Mouse (Mus musculus) heart, adult 11 months (tissue): ENCODE data around the gene Nr1d1.
A peak's percentile ranks its signal among the peaks of the same experiment; 100 is the strongest.

ENCODE experiments used
- DNase-seq: peaks from one replicate; pipeline ENCODE4 v3.0.0; 2022

Gene Nr1d1

DNA sequence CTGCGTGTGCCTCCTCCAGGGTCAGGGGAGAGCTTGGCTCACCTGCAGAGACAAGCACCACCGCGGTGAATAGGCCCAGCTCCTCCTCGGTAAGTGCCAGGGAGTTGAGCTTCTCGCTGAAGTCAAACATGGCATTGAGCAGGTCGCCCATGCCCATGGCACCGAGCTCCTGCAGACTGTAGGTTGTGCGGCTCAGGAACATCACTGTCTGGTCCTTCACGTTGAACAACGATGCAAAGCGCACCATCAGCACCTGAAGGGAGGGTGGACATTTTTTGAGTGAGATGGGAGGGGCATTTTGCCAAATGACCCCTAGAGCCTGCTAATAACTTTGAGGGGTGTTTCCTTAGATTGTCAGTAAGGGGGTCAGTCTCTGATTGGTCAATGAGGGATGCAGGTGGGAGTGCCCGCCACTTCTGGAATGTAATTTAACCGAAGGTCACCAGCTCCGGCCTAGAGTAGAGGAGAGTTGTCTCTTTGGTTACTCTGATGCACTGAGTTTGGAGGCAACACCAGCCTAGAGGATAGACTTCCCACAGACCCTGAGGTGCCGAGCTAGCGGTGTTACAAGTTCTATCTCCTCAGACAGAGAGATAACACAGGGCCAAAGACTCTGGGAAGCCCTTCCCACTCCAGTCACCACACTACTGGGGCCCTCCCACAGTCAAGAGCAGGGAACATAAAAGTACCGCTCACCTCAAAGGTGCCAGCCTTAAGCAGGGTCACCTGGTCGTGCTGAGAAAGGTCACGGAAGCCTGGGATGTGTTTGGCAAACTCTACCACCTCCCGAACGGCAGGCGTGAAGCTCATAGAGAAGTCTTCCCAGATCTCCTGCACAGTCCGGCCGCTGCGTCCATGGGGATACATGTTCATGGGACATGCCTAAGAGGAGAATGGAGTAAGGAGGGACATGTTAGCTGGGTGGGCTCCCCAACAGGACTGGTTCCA, 5.9 kb downstream of the Nr1d1 start:
- DNase-seq: peak; percentile 97

- peak; percentile 98 for DNase-seq
These were observed 6.8 kb downstream of the Nr1d1 start for GRCm38 (mm10) chr11:98768127-98769006.

- peak; percentile 96 for DNase-seq
These were observed 7.4 kb downstream of the Nr1d1 start for GRCm38 (mm10) chr11:98767713-98768112.

GRCm38 (mm10) chr11:98767276-98767675, 7.9 kb downstream of the Nr1d1 start:
- DNase-seq: peak; percentile 98

GRCm38 (mm10) chr11:98766816-98767215, 8.3 kb downstream of the Nr1d1 start:
- peak; percentile 98 for DNase-seq

DNA sequence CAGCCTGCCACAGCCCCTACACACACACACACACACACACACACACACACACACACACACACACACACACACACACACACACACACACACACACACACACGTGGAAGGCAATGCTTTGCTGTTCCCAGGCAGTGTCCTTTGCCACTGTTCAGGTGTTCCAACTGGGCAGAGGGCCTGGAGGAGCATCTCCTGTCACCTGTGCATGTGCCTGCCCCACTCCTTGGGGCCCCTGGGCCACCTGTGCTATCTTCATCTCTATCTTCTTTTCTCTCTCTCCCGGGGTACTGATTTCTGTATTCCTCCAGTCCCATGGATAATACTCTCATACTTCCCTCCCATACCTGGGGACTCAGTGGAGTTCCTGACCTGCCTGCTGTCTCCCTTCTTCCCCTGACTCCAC, 8.8 kb downstream of the Nr1d1 start:
- peak; percentile 95 for DNase-seq

GRCm38 (mm10) chr11:98765421-98766309, 9.5 kb downstream of the Nr1d1 start:
- peak; percentile 99 for DNase-seq

DNA sequence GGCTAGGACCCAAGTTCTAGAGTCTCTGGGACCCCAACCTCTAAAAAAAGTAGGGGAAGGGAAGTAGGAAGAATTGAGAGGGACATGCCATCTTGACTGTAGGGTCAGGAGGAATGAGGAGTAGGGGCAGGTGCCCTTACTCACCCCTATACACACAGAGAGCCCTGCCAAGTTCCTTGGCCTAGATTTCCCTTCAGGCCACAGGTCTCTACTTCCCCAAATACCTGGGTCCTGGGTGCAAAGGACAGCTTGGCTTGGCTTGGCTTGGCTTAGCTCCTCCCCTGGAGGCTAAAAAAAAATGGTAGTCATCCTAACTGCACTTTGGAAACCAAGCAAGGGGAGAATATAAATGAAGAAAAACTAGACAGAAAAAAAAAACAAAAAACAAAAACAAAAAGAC, 10.4 kb downstream of the Nr1d1 start:
- no peak for DNase-seq

DNA sequence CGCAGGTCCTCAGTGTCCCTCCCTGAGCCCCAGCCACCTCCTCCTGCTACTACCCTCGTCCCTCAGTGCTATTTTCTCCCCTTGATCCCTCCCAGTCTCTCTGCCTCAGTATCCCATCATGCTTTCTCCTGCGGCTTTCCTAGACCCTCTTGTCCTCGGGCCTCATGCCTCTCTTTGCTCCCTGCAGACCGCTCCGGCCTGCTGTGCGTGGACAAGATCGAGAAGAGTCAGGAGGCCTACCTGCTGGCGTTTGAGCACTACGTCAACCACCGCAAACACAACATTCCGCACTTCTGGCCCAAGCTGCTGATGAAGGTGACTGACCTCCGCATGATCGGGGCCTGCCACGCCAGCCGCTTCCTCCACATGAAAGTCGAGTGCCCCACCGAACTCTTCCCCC, 11.0 kb downstream of the Nr1d1 start:
- DNase-seq: peak; percentile 95

- peak; percentile 92 for DNase-seq
These were observed 11.7 kb downstream of the Nr1d1 start for GRCm38 (mm10) chr11:98763502-98763861.

DNA sequence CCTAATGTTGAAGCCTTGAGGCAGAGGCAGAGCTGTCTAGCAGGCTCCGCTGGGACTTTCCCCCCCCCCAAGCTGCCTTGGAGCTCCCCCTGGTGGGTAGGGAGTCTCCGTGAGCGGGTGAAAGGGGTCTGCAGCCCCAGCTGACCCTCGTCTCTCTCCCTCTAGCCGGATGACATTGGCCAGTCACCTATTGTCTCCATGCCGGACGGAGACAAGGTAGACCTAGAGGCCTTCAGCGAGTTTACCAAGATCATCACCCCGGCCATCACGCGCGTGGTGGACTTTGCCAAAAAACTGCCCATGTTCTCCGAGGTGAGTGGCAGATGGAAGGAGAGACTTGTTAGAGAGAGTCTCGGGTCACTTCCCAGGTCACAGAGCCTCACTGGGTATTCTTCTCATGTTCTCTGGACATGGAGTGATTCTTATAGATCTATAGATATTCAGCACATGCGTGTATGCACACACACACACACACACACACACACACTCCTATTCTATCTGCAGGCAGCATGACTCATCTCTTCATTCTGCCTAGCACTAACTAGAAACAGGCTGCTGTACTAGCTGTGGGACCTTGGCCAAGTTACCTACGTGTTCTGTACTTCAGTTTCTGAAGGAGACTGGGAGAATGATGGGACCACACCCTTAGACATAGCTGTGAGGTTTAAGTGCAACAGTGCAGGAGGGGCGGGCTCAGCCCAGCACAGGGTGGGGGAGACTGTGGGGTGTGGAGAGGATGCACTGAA, 12.2 kb downstream of the Nr1d1 start:
- DNase-seq: peak; percentile 93

DNA sequence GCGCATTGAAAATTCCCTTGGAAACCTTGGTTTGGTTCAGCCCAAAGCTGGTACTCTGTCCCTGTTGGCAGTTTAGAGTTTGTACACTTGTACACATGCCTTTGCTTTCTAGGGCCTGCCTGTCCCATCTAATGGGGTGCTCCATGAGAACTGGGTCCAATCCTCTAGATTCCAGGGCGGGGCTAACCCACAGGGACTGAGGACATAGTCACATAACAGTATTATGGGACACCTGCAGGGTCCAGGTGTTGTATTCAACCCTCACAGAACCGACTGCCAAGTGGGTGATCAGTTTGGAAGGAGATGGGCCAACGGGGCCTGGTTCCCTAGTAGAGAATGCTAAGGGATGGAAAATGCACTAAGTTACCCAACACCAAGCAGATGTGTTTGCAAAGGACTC, 13.2 kb downstream of the Nr1d1 start:
- DNase-seq: peak; percentile 92

- peak; percentile 92 for DNase-seq
These were observed 18.4 kb downstream of the Nr1d1 start for GRCm38 (mm10) chr11:98756711-98757110.

GRCm38 (mm10) chr11:98755726-98756380, 19.3 kb downstream of the Nr1d1 start:
- peak; percentile 91 for DNase-seq

GRCm38 (mm10) chr11:98754621-98755181, 20.4 kb downstream of the Nr1d1 start:
- peak; percentile 97 for DNase-seq

DNA sequence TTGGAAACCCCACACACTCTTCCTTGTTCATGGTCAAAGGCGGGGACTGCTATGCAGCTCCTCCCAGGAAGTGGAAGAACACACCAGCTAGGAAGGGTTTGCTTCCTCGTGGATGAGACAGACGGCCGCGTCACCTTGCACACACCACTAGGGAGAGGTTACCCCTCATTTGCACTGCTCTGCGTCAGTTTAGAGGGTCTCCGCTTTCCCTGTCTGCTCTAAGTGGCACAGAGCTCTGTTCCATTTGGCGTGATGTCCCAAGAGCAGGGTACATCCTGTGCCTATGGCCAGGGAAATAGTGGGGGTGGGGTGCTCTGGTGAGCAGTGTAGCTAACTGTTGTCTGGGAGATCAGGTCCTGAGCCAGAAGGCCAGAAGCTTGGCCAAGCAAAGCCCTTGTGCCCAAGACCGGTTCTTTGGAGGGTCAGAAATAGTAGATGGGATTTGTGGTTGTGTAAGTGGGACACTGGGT, 20.9 kb downstream of the Nr1d1 start:
- peak; percentile 95 for DNase-seq

DNA sequence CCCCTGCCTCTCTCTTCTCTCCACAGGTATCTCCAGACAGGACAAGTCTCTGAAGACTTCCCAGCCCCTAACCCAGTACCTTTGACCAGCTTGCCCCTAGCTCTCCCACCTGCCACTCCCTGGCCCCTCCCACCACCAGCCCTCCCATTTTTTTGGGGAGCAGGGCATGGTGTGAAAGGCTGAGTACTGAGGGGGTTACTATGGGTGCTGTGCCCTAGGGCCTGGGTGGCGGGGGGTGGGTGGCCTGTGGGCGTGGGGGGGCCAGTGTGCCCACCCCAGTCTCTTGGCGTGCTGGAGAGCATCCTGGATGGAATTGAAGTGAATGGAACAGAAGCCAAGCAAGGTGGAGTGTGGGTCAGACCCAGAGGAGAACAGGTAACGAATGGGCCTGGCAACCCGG, 21.9 kb downstream of the Nr1d1 start:
- peak; percentile 92 for DNase-seq

DNA sequence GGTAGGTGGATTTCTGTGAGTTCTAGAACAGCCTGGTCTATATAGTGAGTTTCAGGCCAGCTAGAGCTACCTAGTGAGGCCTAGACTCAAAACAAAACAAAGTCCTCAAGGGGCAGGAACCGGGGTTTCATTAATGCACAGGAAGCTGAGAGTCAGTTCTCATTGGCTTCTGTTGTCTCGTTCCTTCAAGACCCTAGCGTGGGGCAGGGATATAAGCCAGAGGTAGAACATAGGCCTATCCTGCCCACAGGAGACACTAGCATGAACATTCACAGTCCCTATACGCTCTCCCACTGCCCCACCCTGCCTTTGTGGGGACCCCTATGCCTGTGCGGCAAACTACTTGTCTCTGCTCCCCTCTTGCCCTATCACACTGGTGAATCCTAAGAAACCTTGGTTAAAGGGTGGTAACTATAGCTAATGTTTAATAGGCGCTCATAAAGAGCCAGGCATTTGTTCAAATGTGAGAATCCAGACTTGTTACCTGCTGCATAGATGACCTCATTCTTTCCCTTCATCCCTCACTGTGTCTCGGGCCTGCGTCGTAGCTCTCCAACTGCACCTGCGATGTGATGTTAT, 22.5 kb downstream of the Nr1d1 start:
- peak; percentile 82 for DNase-seq

GRCm38 (mm10) chr11:98751221-98751782, 23.8 kb downstream of the Nr1d1 start:
- peak; percentile 96 for DNase-seq
